ENCODE assay signal across 25 mouse cellular contexts in genomic region chr5:151042911-151043310, GRCm38 (mm10).
A peak's percentile ranks its signal among the peaks of the same experiment; 100 is the strongest.
DNase-seq lines count a peak whose midpoint lies in the region; ATAC-seq and TF ChIP-seq lines count a peak whose summit lies in the region.
"Had no signal": no experiment of that assay in that cellular context is flagged by ENCODE, and none has a peak within 500 bp of the region (broad histone marks: within the 10 kb centered on the region; RNA-seq: fewer than 3 reads in every experiment).

No protein-coding gene starts in this region.

- TF ChIP-seq POLR2A in kidney, adult 2 months (IDR thresholded peaks at IDR 0.05; ENCODE audit: low read depth, low read length) = no peak

- TF ChIP-seq CTCF in kidney, adult 2 months (conservative IDR thresholded peaks at IDR 0.05; ENCODE audit: insufficient read depth, insufficient read length, low read depth, low read length) = no peak

- DNase-seq in liver, embryonic 13.5 days = no peak
- DNase-seq in liver = no peak
- peak; percentile 91 for DNase-seq in kidney, adult 2 months
- DNase-seq in kidney, postnatal 14 days = peak; percentile 60
- DNase-seq in thymus, postnatal 14 days = no peak
- DNase-seq in embryonic facial prominence, embryonic 10.5 days (ENCODE audit: low spot score) = no peak
- DNase-seq: adrenal gland, adult 8-10 months; B cell, adult 2 months; cerebellum, adult 2 months; cerebellum, postnatal 25 days; gastrocnemius, adult 2 months; heart, postnatal 4 days; lung, adult 2 months; lung, postnatal 14 days; right cerebral cortex, postnatal 14 days had no signal

- no peaks in the 10 kb centered on the region for H3K36me3 ChIP-seq in liver, embryonic 13.5 days
- peaks cover 2% of the 10 kb centered on the region; the same call in 1 of the 2 replicates for H3K36me3 ChIP-seq in kidney, adult 2 months (ENCODE audit: control insufficient read depth, insufficient read depth, low read length)
- no peaks in the 10 kb centered on the region for H3K36me3 ChIP-seq in forebrain, embryonic 12.5 days (replicated peaks)
- peaks cover 22% of the 10 kb centered on the region for H3K36me3 ChIP-seq in embryonic facial prominence, embryonic 10.5 days (replicated peaks)
- H3K36me3 ChIP-seq: G1E; heart, embryonic 10.5 days; hindbrain, embryonic 15.5 days; midbrain, embryonic 13.5 days had no signal

- H3K4me1 ChIP-seq in liver, embryonic 13.5 days (replicated peaks) = no peaks in the 10 kb centered on the region
- peaks cover 10% of the 10 kb centered on the region; the same call in 1 of the 2 replicates for H3K4me1 ChIP-seq in kidney, adult 2 months (ENCODE audit: control insufficient read depth, insufficient read depth, low read length)
- no peaks in the 10 kb centered on the region for H3K4me1 ChIP-seq in forebrain, embryonic 12.5 days
- H3K4me1 ChIP-seq in embryonic facial prominence, embryonic 10.5 days = peaks cover 8% of the 10 kb centered on the region; the same call in 1 of the 2 replicates
- H3K4me1 ChIP-seq: heart, embryonic 10.5 days; hindbrain, embryonic 15.5 days; megakaryocyte, embryonic 14.5 days; midbrain, embryonic 13.5 days; neural tube, embryonic 12.5 days had no signal

- WGBS in liver, embryonic 13.5 days (ENCODE audit: insufficient replicate concordance) = 77% methylated on average over 5 of the region's 5 CpGs
- 62% methylated on average over 5 of the region's 5 CpGs for WGBS in kidney, adult 2 months
- WGBS in forebrain, embryonic 12.5 days = 93% methylated on average over 5 of the region's 5 CpGs
- 95% methylated on average over 5 of the region's 5 CpGs for WGBS in embryonic facial prominence, embryonic 10.5 days

- H3K9me3 ChIP-seq in liver, embryonic 13.5 days (replicated peaks) = no peaks in the 10 kb centered on the region
- no peaks in the 10 kb centered on the region for H3K9me3 ChIP-seq in forebrain, embryonic 12.5 days
- no peaks in the 10 kb centered on the region for H3K9me3 ChIP-seq in embryonic facial prominence, embryonic 10.5 days
- H3K9me3 ChIP-seq: heart, embryonic 10.5 days; hindbrain, embryonic 15.5 days; limb, embryonic 12.5 days; midbrain, embryonic 13.5 days; neural tube, embryonic 12.5 days had no signal

- no peak overlapping the region for H3K4me2 ChIP-seq in liver, embryonic 13.5 days
- H3K4me2 ChIP-seq in forebrain, embryonic 12.5 days = no peak overlapping the region
- H3K4me2 ChIP-seq: hindbrain, embryonic 15.5 days; limb, embryonic 12.5 days; midbrain, embryonic 13.5 days; neural tube, embryonic 12.5 days had no signal

- no peaks in the 10 kb centered on the region for H3K27me3 ChIP-seq in liver, embryonic 13.5 days
- no peaks in the 10 kb centered on the region for H3K27me3 ChIP-seq in kidney, adult 2 months (replicated peaks; ENCODE audit: control insufficient read depth, insufficient read depth, low read length)
- no peaks in the 10 kb centered on the region for H3K27me3 ChIP-seq in forebrain, embryonic 12.5 days
- no peaks in the 10 kb centered on the region for H3K27me3 ChIP-seq in embryonic facial prominence, embryonic 10.5 days (replicated peaks; ENCODE audit: low read depth, poor library complexity, severe bottlenecking)
- H3K27me3 ChIP-seq: CH12.LX; hindbrain, embryonic 15.5 days; limb, embryonic 12.5 days; megakaryocyte, embryonic 14.5 days; midbrain, embryonic 13.5 days; neural tube, embryonic 12.5 days had no signal

- H3K9ac ChIP-seq in liver, embryonic 13.5 days = no peak overlapping the region
- H3K9ac ChIP-seq in forebrain, embryonic 12.5 days = no peak overlapping the region
- H3K9ac ChIP-seq: hindbrain, embryonic 15.5 days; limb, embryonic 12.5 days; midbrain, embryonic 13.5 days; neural tube, embryonic 12.5 days had no signal

- peak; percentile 62 for ATAC-seq in liver, embryonic 13.5 days (ENCODE audit: low read depth)
- ATAC-seq in forebrain, embryonic 12.5 days (ENCODE audit: low FRiP score) = no peak
- ATAC-seq: forebrain, embryonic 14.5 days; midbrain, embryonic 13.5 days had no signal

- H3K27ac ChIP-seq in liver, embryonic 13.5 days = no peak overlapping the region
- H3K27ac ChIP-seq in kidney, adult 2 months (ENCODE audit: insufficient read depth, low read depth, low read length) = peak overlapping the region; percentile 62
- H3K27ac ChIP-seq in forebrain, embryonic 12.5 days = no peak overlapping the region
- no peak overlapping the region for H3K27ac ChIP-seq in embryonic facial prominence, embryonic 10.5 days (replicated peaks)
- H3K27ac ChIP-seq: gastrocnemius, adult 2 months; heart, embryonic 10.5 days; hindbrain, embryonic 15.5 days; limb, embryonic 12.5 days; midbrain, embryonic 13.5 days; neural tube, embryonic 12.5 days had no signal

- H3K4me3 ChIP-seq in liver, embryonic 13.5 days (replicated peaks) = no peak overlapping the region
- no peak overlapping the region for H3K4me3 ChIP-seq in kidney, adult 2 months (ENCODE audit: insufficient read depth, low read depth, low read length)
- H3K4me3 ChIP-seq in forebrain, embryonic 12.5 days (replicated peaks) = no peak overlapping the region
- H3K4me3 ChIP-seq in embryonic facial prominence, embryonic 10.5 days = no peak overlapping the region
- H3K4me3 ChIP-seq: gastrocnemius, adult 2 months; heart, embryonic 10.5 days; hindbrain, embryonic 15.5 days; limb, embryonic 12.5 days; megakaryocyte, embryonic 14.5 days; midbrain, embryonic 13.5 days; neural tube, embryonic 12.5 days had no signal

Comparison
In these comparisons a context has a peak if more than half of its experiments do, and no peak if none do; other contexts are left out.
1. DNase-seq: peak in kidney, adult 2 months (single experiment) and kidney, postnatal 14 days (single experiment); none in liver, embryonic 13.5 days (single experiment), liver (single experiment), thymus, postnatal 14 days (single experiment) and embryonic facial prominence, embryonic 10.5 days (single experiment).